Mouse (Mus musculus) ES-Bruce4 (cell line): Measurements from ENCODE around the gene Rcc2.
A peak's percentile ranks its signal among the peaks of the same experiment; 100 is the strongest.

ENCODE experiments used
- CTCF ChIP-seq: IDR thresholded peaks from one replicate; pipeline ENCODE4 v1.8.1; 2011; ENCODE audit warnings: low read depth, low read length
- POLR2A ChIP-seq: IDR thresholded peaks from one replicate; pipeline ENCODE4 v1.8.1; 2011; ENCODE audit warnings: low read length; ENCODE audit not compliant: insufficient read depth

DNA sequence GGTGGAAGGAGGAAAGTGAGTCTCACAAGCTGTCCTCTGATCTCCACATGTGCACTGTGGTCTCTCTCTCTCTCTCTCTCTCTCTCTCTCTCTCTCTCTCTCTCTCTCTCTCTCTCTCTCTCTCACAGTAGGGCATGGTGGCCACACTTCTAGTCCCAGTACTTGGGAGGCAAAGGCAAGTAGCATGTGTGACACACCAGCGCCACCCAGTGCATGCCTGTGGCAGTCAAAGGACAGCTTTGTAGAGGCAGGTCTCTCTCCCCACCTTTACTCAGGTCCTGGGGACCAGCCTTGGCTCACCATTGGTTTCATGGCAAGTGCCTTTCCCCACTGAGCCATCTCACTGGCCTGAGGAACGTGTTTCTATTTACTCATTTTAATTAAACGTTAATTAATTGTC is 44.3 kb downstream of the Rcc2 start:
- TF ChIP-seq CTCF (peak; percentile 98), POLR2A (no peak)
